ENCODE assay signal across 21 mouse cellular contexts in genomic region chr2:29815678-29816371, GRCm38 (mm10).
"Had no signal": no experiment of that assay in that cellular context is flagged by ENCODE, and none has a peak within 500 bp of the region (broad histone marks: within the 10 kb centered on the region; RNA-seq: fewer than 3 reads in every experiment).

No protein-coding gene starts in this region.

- DNase-seq: kidney, adult 9 months; kidney, postnatal 10 days; kidney, postnatal 36 days; layer of hippocampus, postnatal 36 days; liver; lung, adult 18-20 months; lung, postnatal 10 days; lung, postnatal 36 days; midbrain, embryonic 14.5 days; thymus, adult 2 months; thymus, postnatal 14 days; thymus, postnatal 4 days had no signal

- H3K4me2 ChIP-seq: limb, embryonic 13.5 days; liver, embryonic 12.5 days; liver, embryonic 15.5 days; lung, embryonic 15.5 days; midbrain, embryonic 11.5 days; neural tube, embryonic 13.5 days had no signal

- ATAC-seq: intestine, postnatal 0 days; liver, embryonic 12.5 days had no signal

- H3K27me3 ChIP-seq: limb, embryonic 13.5 days; liver, embryonic 12.5 days; liver, embryonic 15.5 days; lung, embryonic 15.5 days; neural tube, embryonic 13.5 days had no signal

- H3K4me3 ChIP-seq: left cerebral cortex, adult 2 months; limb, embryonic 13.5 days; liver, embryonic 12.5 days; liver, embryonic 15.5 days; lung, embryonic 15.5 days; megakaryocyte, embryonic 14.5 days; neural tube, embryonic 13.5 days had no signal

- H3K27ac ChIP-seq: left cerebral cortex, adult 2 months; limb, embryonic 13.5 days; liver, embryonic 12.5 days; liver, embryonic 15.5 days; lung, embryonic 15.5 days; neural tube, embryonic 13.5 days had no signal

- H3K9me3 ChIP-seq: limb, embryonic 13.5 days; liver, embryonic 12.5 days; liver, embryonic 15.5 days; lung, embryonic 15.5 days; megakaryocyte, embryonic 14.5 days; neural tube, embryonic 13.5 days had no signal

- H3K9ac ChIP-seq: limb, embryonic 13.5 days; liver, embryonic 12.5 days; liver, embryonic 15.5 days; lung, embryonic 15.5 days; neural tube, embryonic 13.5 days had no signal
